Mouse (Mus musculus): ENCODE results near the gene Scp2.

Scp2 gene

GRCm38 (mm10) chr4:108059601-108060379 lies 85.0 kb downstream of the Scp2 start:
- no peak for DNase-seq (ENCODE audit: low read depth, low spot score)

- DNase-seq (ENCODE audit: low read depth, low spot score) = no peak
These were observed 86.6 kb downstream of the Scp2 start for GRCm38 (mm10) chr4:108058166-108058565.

- DNase-seq (ENCODE audit: low read depth, low spot score) = no peak
These were observed 87.6 kb downstream of the Scp2 start for GRCm38 (mm10) chr4:108057247-108057646.

GRCm38 (mm10) chr4:108055873-108056272 lies 88.9 kb downstream of the Scp2 start:
- no peak for DNase-seq (ENCODE audit: low read depth, low spot score)

GRCm38 (mm10) chr4:108052673-108053072 lies 92.1 kb downstream of the Scp2 start:
- no peak for DNase-seq (ENCODE audit: low read depth, low spot score)

GRCm38 (mm10) chr4:108051687-108052274 lies 93.0 kb downstream of the Scp2 start:
- no peak for DNase-seq (ENCODE audit: low read depth, low spot score)

- DNase-seq (ENCODE audit: low read depth, low spot score) = no peak
These were observed 98.7 kb downstream of the Scp2 start for GRCm38 (mm10) chr4:108046136-108046535.

GRCm38 (mm10) chr4:108045136-108046107 lies 99.4 kb downstream of the Scp2 start:
- DNase-seq (ENCODE audit: low read depth, low spot score) = no peak

- DNase-seq (ENCODE audit: low read depth, low spot score) = no peak
These were observed 107.8 kb downstream of the Scp2 start for GRCm38 (mm10) chr4:108037027-108037426.

GRCm38 (mm10) chr4:108033041-108033764 lies 111.6 kb downstream of the Scp2 start:
- no peak for DNase-seq (ENCODE audit: low read depth, low spot score)

- DNase-seq (ENCODE audit: low read depth, low spot score) = no peak
These were observed 112.4 kb downstream of the Scp2 start for GRCm38 (mm10) chr4:108032352-108032849.

- no peak for DNase-seq (ENCODE audit: low read depth, low spot score)
These were observed 113.1 kb downstream of the Scp2 start for GRCm38 (mm10) chr4:108031502-108032351.

GRCm38 (mm10) chr4:108030888-108031501 lies 113.8 kb downstream of the Scp2 start:
- no peak for DNase-seq (ENCODE audit: low read depth, low spot score)

GRCm38 (mm10) chr4:108026193-108026592 lies 118.6 kb downstream of the Scp2 start:
- no peak for DNase-seq (ENCODE audit: low read depth, low spot score)

- DNase-seq (ENCODE audit: low read depth, low spot score) = no peak
These were observed 119.5 kb downstream of the Scp2 start for GRCm38 (mm10) chr4:108025269-108025668.

- DNase-seq (ENCODE audit: low read depth, low spot score) = no peak
These were observed 120.2 kb downstream of the Scp2 start for GRCm38 (mm10) chr4:108024641-108025040.

GRCm38 (mm10) chr4:108023186-108023585 lies 121.6 kb downstream of the Scp2 start:
- no peak for DNase-seq (ENCODE audit: low read depth, low spot score)

- no peak for DNase-seq (ENCODE audit: low read depth, low spot score)
These were observed 124.6 kb downstream of the Scp2 start for GRCm38 (mm10) chr4:108020178-108020577.

- no peak for DNase-seq (ENCODE audit: low read depth, low spot score)
These were observed 125.6 kb downstream of the Scp2 start for GRCm38 (mm10) chr4:108018961-108019921.

Measured in WW6 (cell line).